Mouse (Mus musculus) lung, postnatal 14 days (tissue): Measurements from ENCODE around the gene Cdc37l1.

Source experiments
- DNase-seq: peaks from one replicate; pipeline ENCODE4 v3.0.0; 2021

Gene Cdc37l1

GRCm38 (mm10) chr19:29009046-29009445 is 18.9 kb downstream of the Cdc37l1 start:
- no peak for DNase-seq

GRCm38 (mm10) chr19:29011355-29011990 is 21.3 kb downstream of the Cdc37l1 start:
- DNase-seq, result no peak

GRCm38 (mm10) chr19:29014466-29015055 is 24.4 kb downstream of the Cdc37l1 start:
- DNase-seq, result no peak

- no peak for DNase-seq
Observed at GRCm38 (mm10) chr19:29015410-29016203, 25.5 kb downstream of the Cdc37l1 start.

- DNase-seq, result no peak
Observed at GRCm38 (mm10) chr19:29016204-29016765, 26.1 kb downstream of the Cdc37l1 start.

GRCm38 (mm10) chr19:29016786-29017185 is 26.6 kb downstream of the Cdc37l1 start:
- no peak for DNase-seq

GRCm38 (mm10) chr19:29019647-29020046 is 29.5 kb downstream of the Cdc37l1 start:
- DNase-seq, result no peak

GRCm38 (mm10) chr19:29021754-29022345 is 31.7 kb downstream of the Cdc37l1 start:
- no peak for DNase-seq

- peak; percentile 55 for DNase-seq
Observed at GRCm38 (mm10) chr19:29024391-29024947, 34.3 kb downstream of the Cdc37l1 start.

GRCm38 (mm10) chr19:29031788-29032187 is 41.6 kb downstream of the Cdc37l1 start:
- no peak for DNase-seq

- DNase-seq, result no peak
Observed at GRCm38 (mm10) chr19:29032662-29033061, 42.5 kb downstream of the Cdc37l1 start.

GRCm38 (mm10) chr19:29037026-29037425 is 46.9 kb downstream of the Cdc37l1 start:
- DNase-seq, result no peak

GRCm38 (mm10) chr19:29037541-29037940 is 47.4 kb downstream of the Cdc37l1 start:
- DNase-seq, result no peak

- DNase-seq, result no peak
Observed at GRCm38 (mm10) chr19:29039334-29039733, 49.2 kb downstream of the Cdc37l1 start.

GRCm38 (mm10) chr19:29040206-29040605 is 50.1 kb downstream of the Cdc37l1 start:
- DNase-seq, result no peak

GRCm38 (mm10) chr19:29042143-29042542 is 52.0 kb downstream of the Cdc37l1 start:
- no peak for DNase-seq

GRCm38 (mm10) chr19:29042647-29043046 is 52.5 kb downstream of the Cdc37l1 start:
- no peak for DNase-seq

GRCm38 (mm10) chr19:29044353-29044768 is 54.2 kb downstream of the Cdc37l1 start:
- no peak for DNase-seq

GRCm38 (mm10) chr19:29045369-29045768 is 55.2 kb downstream of the Cdc37l1 start:
- no peak for DNase-seq

- DNase-seq, result no peak
Observed at GRCm38 (mm10) chr19:29045956-29046650, 56.0 kb downstream of the Cdc37l1 start.

GRCm38 (mm10) chr19:29046961-29047333 is 56.8 kb downstream of the Cdc37l1 start:
- no peak for DNase-seq
